Mouse (Mus musculus) liver, adult 2 months (tissue): ENCODE data around the gene Mbnl2. TPM values are rescaled to one million over a fixed set of nuclear protein-coding genes. Genes with fewer than 3 reads are reported as not detected.

Experiments used
- DNase-seq: peaks from one replicate; pipeline ENCODE4 v3.0.0-alpha.2; 2011; ENCODE audit warnings: low read depth, low spot score; ENCODE audit errors: extremely low read depth
- H3K27ac ChIP-seq: fragments of 200-500 bp; replicated peaks from 2 replicates; pipeline ENCODE4 v1.5.1; 2012; ENCODE audit warnings: low read depth, mild to moderate bottlenecking, control low read depth, inconsistent platforms, low read length; ENCODE audit not compliant: insufficient read depth
- H3K27me3 ChIP-seq: fragments of 200-500 bp; 2 replicates; pipeline ENCODE4 v1.6.1; 2012; ENCODE audit warnings: mild to moderate bottlenecking, moderate library complexity, low read length, inconsistent platforms; ENCODE audit not compliant: control insufficient read depth, insufficient read depth
- H3K36me3 ChIP-seq: fragments of 200-500 bp; 2 replicates; pipeline ENCODE4 v1.6.1; 2012; ENCODE audit warnings: low read length, inconsistent platforms; ENCODE audit not compliant: control insufficient read depth, insufficient read depth
- H3K4me1 ChIP-seq: fragments of 200-500 bp; 2 replicates; pipeline ENCODE4 v1.6.1; 2011; ENCODE audit warnings: low read length; ENCODE audit not compliant: control insufficient read depth, insufficient read depth
- H3K4me3 ChIP-seq: fragments of 200-500 bp; 2 replicates; pipeline ENCODE4 v1.5.1; 2011; ENCODE audit warnings: low read depth, mild to moderate bottlenecking, control low read depth, low read length, moderate library complexity; ENCODE audit not compliant: insufficient read depth
- H3K79me2 ChIP-seq: fragments of 200-500 bp; 2 replicates; pipeline ENCODE4 v1.6.1; 2012; ENCODE audit warnings: inconsistent platforms, mild to moderate bottlenecking, low read length, moderate library complexity; ENCODE audit not compliant: control insufficient read depth, insufficient read depth
- H3K9ac ChIP-seq: fragments of 200-500 bp; 2 replicates; pipeline ENCODE4 v1.6.1; 2012; ENCODE audit warnings: low read depth, mild to moderate bottlenecking, control low read depth, inconsistent platforms, low read length
- CTCF ChIP-seq: fragments of 200-500 bp; IDR thresholded peaks from 2 replicates; pipeline ENCODE4 v1.5.1; 2011; ENCODE audit warnings: low read depth, low read length, control low read depth
- POLR2A ChIP-seq: fragments of 200-500 bp; IDR thresholded peaks from 2 replicates; pipeline ENCODE4 v1.6.1; 2011; ENCODE audit warnings: low read length, control low read depth; ENCODE audit not compliant: insufficient read depth; ENCODE audit errors: extremely low read depth
- WGBS: fragments of 180-500 bp; shearing (Covaris S2); methylation state at CpG from one replicate; pipeline ENCODE4 v1.1.7; 2018; 5-methylcytosine and 5-hydroxymethylcytosine counted together
- polyA plus RNA-seq: library from polyadenylated mRNA; depleted of rRNA; stranded (reverse); fragments of >200 nt; gene quantifications from 2 replicates; pipeline ENCODE4 v1.2.3, GENCODE M21; 2012
- total RNA-seq: library from RNA; depleted of rRNA; stranded (reverse); fragments of >200 nt; gene quantifications from 2 replicates; pipeline ENCODE4 v1.2.3, GENCODE M21; 2014

Mbnl2 gene
- total and polyA plus RNA-seq, 2 experiments: 17.5 to 35.2 TPM

- no peak overlapping the region for H3K27ac ChIP-seq
- H3K9ac ChIP-seq: no peak overlapping the region
- H3K27me3 ChIP-seq: no peaks in the 10 kb centered on the region
- no peaks in the 10 kb centered on the region for H3K36me3 ChIP-seq
- no peak for DNase-seq
- H3K79me2 ChIP-seq: no peaks in the 10 kb centered on the region
- WGBS: 87% methylated on average over 11 of the region's 11 CpGs
- H3K4me3 ChIP-seq: no peak overlapping the region
- TF ChIP-seq CTCF (no peak), POLR2A (no peak)
- H3K4me1 ChIP-seq: peaks cover 12% of the 10 kb centered on the region
Measured at GRCm38 (mm10) chr14:120261606-120262005, 13.9 kb upstream of the Mbnl2 start.

- no peaks in the 10 kb centered on the region for H3K79me2 ChIP-seq
- DNase-seq: no peak
- H3K4me1 ChIP-seq: peaks cover 7% of the 10 kb centered on the region
- TF ChIP-seq CTCF (no peak), POLR2A (no peak)
- no peaks in the 10 kb centered on the region for H3K36me3 ChIP-seq
- no peak overlapping the region for H3K27ac ChIP-seq
- H3K4me3 ChIP-seq: no peak overlapping the region
- no peak overlapping the region for H3K9ac ChIP-seq
- no peaks in the 10 kb centered on the region for H3K27me3 ChIP-seq
- WGBS: 89% methylated on average over 14 of the region's 14 CpGs
Measured at GRCm38 (mm10) chr14:120262660-120263379, 12.6 kb upstream of the Mbnl2 start.

GRCm38 (mm10) chr14:120263380-120264135, 11.9 kb upstream of the Mbnl2 start:
- no peak overlapping the region for H3K27ac ChIP-seq
- WGBS: 73% methylated on average over 11 of the region's 11 CpGs
- no peak overlapping the region for H3K9ac ChIP-seq
- H3K79me2 ChIP-seq: no peaks in the 10 kb centered on the region
- no peaks in the 10 kb centered on the region for H3K36me3 ChIP-seq
- peak; percentile 45 for DNase-seq
- peaks cover 3% of the 10 kb centered on the region; the same call in 1 of the 2 replicates for H3K4me1 ChIP-seq
- no peak overlapping the region for H3K4me3 ChIP-seq
- H3K27me3 ChIP-seq: no peaks in the 10 kb centered on the region
- TF ChIP-seq CTCF (peak; percentile 63), POLR2A (no peak)

GRCm38 (mm10) chr14:120265886-120266285, 9.6 kb upstream of the Mbnl2 start:
- Histone ChIP-seq H3K4me1 (peaks cover 3% of the 10 kb centered on the region; the same call in 1 of the 2 replicates), H3K27ac (no peak overlapping the region), H3K4me3 (no peak overlapping the region), H3K36me3 (no peaks in the 10 kb centered on the region), H3K27me3 (no peaks in the 10 kb centered on the region), H3K79me2 (no peaks in the 10 kb centered on the region), H3K9ac (no peak overlapping the region)
- peak; percentile 75 for DNase-seq
- TF ChIP-seq CTCF (no peak), POLR2A (no peak)

GRCm38 (mm10) chr14:120267130-120267529, 8.3 kb upstream of the Mbnl2 start:
- no peaks in the 10 kb centered on the region for H3K27me3 ChIP-seq
- no peak overlapping the region for H3K4me3 ChIP-seq
- H3K79me2 ChIP-seq: no peaks in the 10 kb centered on the region
- peaks cover 3% of the 10 kb centered on the region; the same call in 1 of the 2 replicates for H3K4me1 ChIP-seq
- no peak overlapping the region for H3K27ac ChIP-seq
- no peak for DNase-seq
- no peaks in the 10 kb centered on the region for H3K36me3 ChIP-seq
- TF ChIP-seq POLR2A (no peak), CTCF (no peak)
- 92% methylated on average over 4 of the region's 4 CpGs for WGBS
- no peak overlapping the region for H3K9ac ChIP-seq

GRCm38 (mm10) chr14:120270031-120270430, 5.4 kb upstream of the Mbnl2 start:
- Histone ChIP-seq H3K36me3 (no peaks in the 10 kb centered on the region), H3K27me3 (no peaks in the 10 kb centered on the region), H3K79me2 (no peaks in the 10 kb centered on the region), H3K4me3 (no peak overlapping the region), H3K9ac (no peak overlapping the region), H3K27ac (no peak overlapping the region), H3K4me1 (peaks cover 3% of the 10 kb centered on the region; the same call in 1 of the 2 replicates)
- WGBS: 56% methylated on average over 3 of the region's 3 CpGs
- DNase-seq: no peak
- no peak for TF ChIP-seq POLR2A
- no peak for TF ChIP-seq CTCF
